Mouse (Mus musculus) stomach, postnatal 0 days (tissue): ENCODE data around the gene Nsl1.

ENCODE experiments used
- CTCF ChIP-seq: IDR thresholded peaks from 2 replicates; pipeline ENCODE4 v1.5.1; 2016; ENCODE audit warnings: antibody characterized with exemption, low read depth, mild to moderate bottlenecking, moderate library complexity
- EP300 ChIP-seq: optimal IDR thresholded peaks from 2 replicates; pipeline ENCODE3; 2016; ENCODE audit warnings: antibody characterized with exemption

DNA sequence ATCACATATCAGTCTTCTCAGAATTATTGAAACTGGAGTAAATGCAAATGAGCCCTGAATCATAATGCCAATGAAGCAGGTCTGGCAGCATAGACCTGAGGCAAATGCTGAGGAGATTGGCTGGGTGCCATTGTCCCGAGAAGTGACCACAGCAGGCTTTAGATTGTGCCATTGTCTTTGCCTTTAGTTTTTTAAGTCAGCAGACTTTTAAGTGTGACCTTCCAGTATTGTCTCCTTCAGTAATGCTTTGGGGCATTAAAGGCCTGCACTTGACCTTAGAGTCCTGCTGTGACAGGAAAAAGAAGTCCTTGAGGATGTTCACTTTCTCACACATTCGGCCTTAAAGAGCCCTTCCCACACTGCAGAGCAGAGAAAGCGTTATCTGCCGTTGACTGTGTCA is 7.4 kb downstream of the Nsl1 start:
- TF ChIP-seq CTCF (no peak), EP300 (no peak)
